Mouse (Mus musculus): Measurements from ENCODE around the gene Mocs1. TPM values are rescaled to one million over a fixed set of nuclear protein-coding genes. Genes with fewer than 3 reads are reported as not detected.

The Mocs1 gene
- 8.0 and 9.3 TPM in 2 replicates for polyA plus RNA-seq (2015; fragmentation: Nextera tagmentation; extraction: Ambion mirVana)

GRCm38 (mm10) chr17:49428239-49428688, at the start of gene Mocs1:
Gene Mocs1, plus strand, starts transcription at chr17:49428362.
- Histone ChIP-seq H3K4me1 (replicated peaks) (peaks cover 30% of the 10 kb centered on the region), H3K27me3 (replicated peaks) (no peaks in the 10 kb centered on the region), H3K9ac (peak within 1 kb of the TSS; percentile 76), H3K27ac (peak within 1 kb of the TSS; percentile 74), H3K36me3 (no peaks in the 10 kb centered on the region), H3K4me2 (replicated peaks) (peak within 1 kb of the TSS; percentile 75), H3K4me3 (replicated peaks) (peak within 1 kb of the TSS; percentile 68), H3K9me3 (no peaks in the 10 kb centered on the region)
- 0% methylated on average over 28 of the region's 28 CpGs for WGBS
- ATAC-seq, result peak; percentile 97

- Histone ChIP-seq H3K4me2 (replicated peaks) (no peak overlapping the region), H3K9ac (no peak overlapping the region), H3K27me3 (replicated peaks) (no peaks in the 10 kb centered on the region), H3K4me1 (replicated peaks) (peaks cover 4% of the 10 kb centered on the region), H3K27ac (no peak overlapping the region), H3K9me3 (no peaks in the 10 kb centered on the region), H3K36me3 (no peaks in the 10 kb centered on the region), H3K4me3 (replicated peaks) (no peak overlapping the region)
- no peak for ATAC-seq
- 82% methylated on average over 4 of the region's 4 CpGs for WGBS
These were observed 48.5 kb upstream of the Mocs1 start for GRCm38 (mm10) chr17:49379645-49380044.

- Histone ChIP-seq H3K4me2 (replicated peaks) (no peak overlapping the region), H3K36me3 (no peaks in the 10 kb centered on the region), H3K9ac (no peak overlapping the region), H3K4me3 (replicated peaks) (no peak overlapping the region), H3K4me1 (replicated peaks) (peaks cover 5% of the 10 kb centered on the region), H3K9me3 (no peaks in the 10 kb centered on the region), H3K27me3 (replicated peaks) (no peaks in the 10 kb centered on the region), H3K27ac (no peak overlapping the region)
- WGBS, result 35% methylated on average over 6 of the region's 6 CpGs
- ATAC-seq, result no peak
These were observed 43.8 kb upstream of the Mocs1 start for GRCm38 (mm10) chr17:49384217-49384943.

DNA sequence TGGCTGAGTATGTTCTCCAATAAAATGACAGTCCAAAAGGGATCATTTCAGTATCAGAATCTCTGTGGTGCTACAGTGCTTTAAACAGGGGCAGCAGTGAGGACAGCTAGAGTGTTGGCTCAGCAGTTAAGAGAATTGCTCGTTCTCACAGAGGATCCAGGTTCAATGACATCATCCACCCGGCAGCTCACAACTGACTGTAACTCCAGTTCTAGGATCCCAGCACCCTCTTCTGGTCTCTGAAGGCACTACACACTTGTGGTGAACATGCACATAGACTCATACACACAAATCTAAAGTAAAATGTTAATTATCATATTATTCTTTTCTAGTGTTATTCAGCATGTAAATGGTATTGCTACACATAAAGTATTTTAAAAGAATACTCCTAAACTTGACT, 40.4 kb upstream of the Mocs1 start:
- ATAC-seq, result no peak
- no peak overlapping the region for H3K4me2 ChIP-seq (replicated peaks)
- peaks cover 5% of the 10 kb centered on the region for H3K4me1 ChIP-seq (replicated peaks)
- no peaks in the 10 kb centered on the region for H3K36me3 ChIP-seq
- no peak overlapping the region for H3K4me3 ChIP-seq (replicated peaks)
- 86% methylated on average over 2 of the region's 2 CpGs for WGBS
- H3K27me3 ChIP-seq (replicated peaks), result no peaks in the 10 kb centered on the region
- H3K9me3 ChIP-seq, result no peaks in the 10 kb centered on the region
- no peak overlapping the region for H3K9ac ChIP-seq
- H3K27ac ChIP-seq, result no peak overlapping the region

DNA sequence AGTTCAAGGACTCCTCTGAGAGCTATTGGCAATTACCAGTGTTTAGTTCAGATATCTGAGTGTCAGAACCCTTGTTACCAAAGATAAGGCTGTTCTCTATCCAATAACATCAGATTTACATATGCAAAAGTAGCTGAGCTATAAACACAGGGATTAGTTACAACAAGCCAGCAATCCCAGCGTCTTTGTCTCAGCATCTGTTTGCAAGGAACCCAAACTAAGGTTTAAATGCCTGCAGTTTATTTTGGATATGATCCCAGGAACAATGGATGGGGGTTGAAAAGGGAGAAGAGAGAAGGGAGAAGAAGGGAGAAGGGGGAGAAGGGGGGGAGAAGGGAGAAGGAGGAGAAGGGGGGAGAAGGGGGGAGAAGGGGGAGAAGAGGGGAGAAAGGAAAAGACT, 35.4 kb upstream of the Mocs1 start:
- Histone ChIP-seq H3K9me3 (no peaks in the 10 kb centered on the region), H3K27ac (no peak overlapping the region), H3K4me1 (replicated peaks) (no peaks in the 10 kb centered on the region), H3K36me3 (no peaks in the 10 kb centered on the region), H3K4me2 (replicated peaks) (no peak overlapping the region), H3K9ac (no peak overlapping the region), H3K4me3 (replicated peaks) (no peak overlapping the region), H3K27me3 (replicated peaks) (no peaks in the 10 kb centered on the region)
- WGBS, result 16% methylated on average over 1 of the region's 1 CpGs
- no peak for ATAC-seq

- H3K4me2 ChIP-seq (replicated peaks), result no peak overlapping the region
- H3K4me1 ChIP-seq (replicated peaks), result no peaks in the 10 kb centered on the region
- H3K36me3 ChIP-seq, result no peaks in the 10 kb centered on the region
- no peaks in the 10 kb centered on the region for H3K9me3 ChIP-seq
- no peak for ATAC-seq
- H3K27me3 ChIP-seq (replicated peaks), result no peaks in the 10 kb centered on the region
- no peak overlapping the region for H3K27ac ChIP-seq
- H3K4me3 ChIP-seq (replicated peaks), result no peak overlapping the region
- no peak overlapping the region for H3K9ac ChIP-seq
- 76% methylated on average over 1 of the region's 1 CpGs for WGBS
These were observed 33.3 kb upstream of the Mocs1 start for GRCm38 (mm10) chr17:49394836-49395235.

GRCm38 (mm10) chr17:49399605-49400004, 28.6 kb upstream of the Mocs1 start:
- ATAC-seq, result no peak
- Histone ChIP-seq H3K4me2 (replicated peaks) (no peak overlapping the region), H3K4me3 (replicated peaks) (no peak overlapping the region), H3K36me3 (no peaks in the 10 kb centered on the region), H3K9ac (no peak overlapping the region), H3K27me3 (replicated peaks) (no peaks in the 10 kb centered on the region), H3K4me1 (replicated peaks) (no peaks in the 10 kb centered on the region), H3K9me3 (no peaks in the 10 kb centered on the region), H3K27ac (no peak overlapping the region)
- WGBS, result 68% methylated on average over 4 of the region's 4 CpGs

DNA sequence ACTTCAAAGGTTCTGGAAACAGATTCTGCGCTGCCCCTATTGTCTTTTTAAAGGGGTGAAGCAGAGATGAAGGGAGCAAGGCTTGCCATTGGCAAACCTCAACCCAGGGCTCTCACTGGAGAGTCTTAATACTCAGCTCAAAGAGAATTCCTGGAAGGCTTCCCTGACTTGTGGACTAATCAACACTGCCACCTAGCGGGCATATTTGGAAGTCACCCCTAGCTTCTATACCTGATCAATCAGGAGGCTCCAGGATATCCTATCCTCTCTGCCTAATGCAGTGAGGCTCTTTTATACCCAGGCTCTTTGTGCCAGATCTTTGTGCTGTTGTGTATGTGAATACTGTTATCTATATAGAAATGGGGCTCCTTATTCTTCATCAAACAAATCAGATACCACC, 28.0 kb upstream of the Mocs1 start:
- H3K9ac ChIP-seq, result no peak overlapping the region
- H3K9me3 ChIP-seq, result no peaks in the 10 kb centered on the region
- no peak overlapping the region for H3K27ac ChIP-seq
- H3K4me3 ChIP-seq (replicated peaks), result no peak overlapping the region
- no peak for ATAC-seq
- no peaks in the 10 kb centered on the region for H3K36me3 ChIP-seq
- 5% methylated on average over 2 of the region's 2 CpGs for WGBS
- no peaks in the 10 kb centered on the region for H3K4me1 ChIP-seq (replicated peaks)
- no peaks in the 10 kb centered on the region for H3K27me3 ChIP-seq (replicated peaks)
- no peak overlapping the region for H3K4me2 ChIP-seq (replicated peaks)

GRCm38 (mm10) chr17:49403151-49403550, 25.0 kb upstream of the Mocs1 start:
- Histone ChIP-seq H3K4me3 (replicated peaks) (no peak overlapping the region), H3K27ac (no peak overlapping the region), H3K36me3 (no peaks in the 10 kb centered on the region), H3K27me3 (replicated peaks) (no peaks in the 10 kb centered on the region), H3K9me3 (no peaks in the 10 kb centered on the region), H3K4me1 (replicated peaks) (no peaks in the 10 kb centered on the region), H3K4me2 (replicated peaks) (no peak overlapping the region), H3K9ac (no peak overlapping the region)
- ATAC-seq, result no peak
- 74% methylated on average over 6 of the region's 6 CpGs for whole genome bisulfite sequencing

DNA sequence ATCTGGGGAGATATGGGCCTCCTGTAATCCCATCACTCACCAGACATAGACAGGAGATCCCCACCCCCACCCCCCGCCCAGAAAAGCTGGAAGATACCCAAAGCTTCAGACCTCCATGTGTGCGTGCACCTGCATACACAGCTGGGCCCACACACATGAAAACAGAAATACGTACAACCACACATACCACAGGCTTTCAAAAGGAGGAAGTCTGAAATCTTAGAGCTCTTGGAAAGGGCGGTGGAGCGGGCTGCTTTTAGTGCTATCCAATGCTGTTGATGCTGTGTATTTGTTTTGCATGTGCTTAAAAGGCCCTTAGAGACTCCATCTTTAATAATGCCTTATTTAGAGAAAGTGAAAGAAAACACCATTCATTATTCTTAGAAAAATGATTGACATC, 22.2 kb upstream of the Mocs1 start:
- Histone ChIP-seq H3K4me2 (replicated peaks) (no peak overlapping the region), H3K27ac (no peak overlapping the region), H3K4me3 (replicated peaks) (no peak overlapping the region), H3K36me3 (no peaks in the 10 kb centered on the region), H3K9me3 (no peaks in the 10 kb centered on the region), H3K27me3 (replicated peaks) (no peaks in the 10 kb centered on the region), H3K4me1 (replicated peaks) (no peaks in the 10 kb centered on the region), H3K9ac (no peak overlapping the region)
- WGBS, result 79% methylated on average over 5 of the region's 5 CpGs
- no peak for ATAC-seq

GRCm38 (mm10) chr17:49412974-49413373, 15.2 kb upstream of the Mocs1 start:
- Histone ChIP-seq H3K9ac (no peak overlapping the region), H3K4me3 (replicated peaks) (no peak overlapping the region), H3K27ac (no peak overlapping the region), H3K9me3 (no peaks in the 10 kb centered on the region), H3K4me2 (replicated peaks) (no peak overlapping the region), H3K36me3 (no peaks in the 10 kb centered on the region), H3K27me3 (replicated peaks) (no peaks in the 10 kb centered on the region), H3K4me1 (replicated peaks) (no peaks in the 10 kb centered on the region)
- 85% methylated on average over 5 of the region's 5 CpGs for WGBS
- ATAC-seq, result no peak

DNA sequence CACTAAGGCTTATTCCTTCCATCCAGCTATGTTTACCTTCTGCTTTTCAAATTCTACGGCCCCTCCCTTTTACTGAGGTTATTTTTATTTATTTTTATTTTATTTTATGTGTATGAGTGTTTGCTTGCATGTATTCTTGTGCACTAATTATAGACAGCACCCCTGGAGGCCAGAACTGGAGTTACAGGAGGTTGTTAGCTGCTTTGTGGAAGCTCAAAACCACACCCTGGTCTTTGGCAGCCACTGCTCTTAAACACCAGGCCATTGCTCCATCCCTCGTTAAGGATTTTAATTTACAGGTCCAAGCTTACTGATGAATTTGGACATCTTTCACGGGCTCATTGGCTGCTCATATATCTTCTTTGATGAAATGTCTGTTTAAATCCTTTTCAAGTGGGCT, 14.6 kb upstream of the Mocs1 start:
- ATAC-seq, result no peak
- Histone ChIP-seq H3K4me3 (replicated peaks) (no peak overlapping the region), H3K27ac (no peak overlapping the region), H3K27me3 (replicated peaks) (no peaks in the 10 kb centered on the region), H3K9me3 (no peaks in the 10 kb centered on the region), H3K9ac (no peak overlapping the region), H3K36me3 (no peaks in the 10 kb centered on the region), H3K4me1 (replicated peaks) (no peaks in the 10 kb centered on the region), H3K4me2 (replicated peaks) (no peak overlapping the region)
- WGBS, result 59% methylated on average over 3 of the region's 3 CpGs

DNA sequence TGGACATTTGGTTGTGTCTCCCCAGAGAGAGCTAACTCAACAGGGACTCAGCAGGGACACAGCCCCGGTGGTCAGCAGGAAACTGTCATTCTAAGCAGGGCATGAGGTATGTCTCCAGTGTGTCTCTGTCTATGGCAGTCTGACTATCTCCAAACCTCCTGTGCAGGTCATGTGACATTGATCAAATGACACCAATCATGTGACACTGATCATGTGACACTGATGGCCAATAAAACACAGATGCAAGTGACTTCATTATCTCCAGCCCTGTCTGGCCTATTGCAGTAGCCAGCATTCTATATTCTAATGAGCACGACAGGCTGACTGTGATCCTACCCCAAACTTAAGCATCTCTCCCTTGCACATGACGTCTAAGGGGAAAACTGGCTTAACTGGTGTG, 11.9 kb upstream of the Mocs1 start:
- Histone ChIP-seq H3K27ac (no peak overlapping the region), H3K4me1 (replicated peaks) (no peaks in the 10 kb centered on the region; the same call in 1 of the 2 replicates), H3K9ac (no peak overlapping the region), H3K4me3 (replicated peaks) (no peak overlapping the region), H3K27me3 (replicated peaks) (no peaks in the 10 kb centered on the region), H3K36me3 (no peaks in the 10 kb centered on the region), H3K9me3 (no peaks in the 10 kb centered on the region), H3K4me2 (replicated peaks) (no peak overlapping the region)
- WGBS, result 77% methylated on average over 3 of the region's 3 CpGs
- no peak for ATAC-seq
